Mouse (Mus musculus) kidney, adult 18-20 months (tissue): ENCODE measurements around the gene Cryz.
"Not testable (repeated sequence)": the region's sequence is repeated elsewhere in the genome, so short reads cannot be mapped to it uniquely, and the experiment has no call there.

Experiments
- DNase-seq: peaks from one replicate; pipeline ENCODE4 v3.0.0; 2021

The Cryz gene

GRCm38 (mm10) chr3:154614771-154615170, 18.3 kb downstream of the Cryz start:
- DNase-seq, result no peak

GRCm38 (mm10) chr3:154615304-154615703, 18.8 kb downstream of the Cryz start:
- no peak for DNase-seq

DNA sequence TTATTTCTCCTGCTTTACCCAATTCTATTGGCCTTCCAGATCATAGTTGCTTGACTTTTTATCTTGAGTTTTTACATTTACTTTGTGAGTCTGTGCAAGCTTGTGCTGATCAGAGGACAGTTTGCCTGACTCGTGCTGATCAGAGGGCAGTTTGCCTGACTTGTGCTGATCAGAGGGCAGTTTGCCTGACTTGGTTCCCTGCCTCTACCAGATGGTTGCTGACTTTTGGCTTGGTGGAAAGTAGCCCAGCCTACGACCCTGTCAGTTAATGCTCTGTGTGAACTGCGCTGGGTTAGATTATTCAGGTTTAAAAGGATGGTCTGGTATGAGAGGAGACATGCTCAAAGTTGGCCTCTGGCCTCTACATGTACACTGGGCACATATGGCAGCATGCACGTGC, 19.6 kb downstream of the Cryz start:
- DNase-seq, result no peak

DNA sequence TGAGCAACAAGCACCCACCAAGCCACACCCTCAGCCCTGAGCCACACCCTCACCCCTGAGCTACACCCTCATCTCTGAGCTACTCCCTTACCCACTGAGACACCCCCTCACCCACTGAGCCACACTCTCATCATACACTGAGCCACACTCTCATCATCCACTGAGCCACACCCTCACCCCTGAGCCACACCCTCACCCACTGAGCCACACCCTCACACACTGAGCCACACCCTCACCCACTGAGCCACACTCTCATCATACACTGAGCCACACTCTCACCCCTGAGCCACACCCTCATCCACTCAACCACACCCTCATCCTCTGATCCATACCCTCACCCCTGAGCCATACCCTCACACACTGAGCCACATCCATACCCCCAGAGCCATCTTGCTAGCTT, 31.8 kb downstream of the Cryz start:
- no peak for DNase-seq

- DNase-seq, result not testable (repeated sequence)
Observed at GRCm38 (mm10) chr3:154631281-154631680, 34.8 kb downstream of the Cryz start.

- no peak for DNase-seq
Observed at GRCm38 (mm10) chr3:154633091-154633490, 36.6 kb downstream of the Cryz start.

DNA sequence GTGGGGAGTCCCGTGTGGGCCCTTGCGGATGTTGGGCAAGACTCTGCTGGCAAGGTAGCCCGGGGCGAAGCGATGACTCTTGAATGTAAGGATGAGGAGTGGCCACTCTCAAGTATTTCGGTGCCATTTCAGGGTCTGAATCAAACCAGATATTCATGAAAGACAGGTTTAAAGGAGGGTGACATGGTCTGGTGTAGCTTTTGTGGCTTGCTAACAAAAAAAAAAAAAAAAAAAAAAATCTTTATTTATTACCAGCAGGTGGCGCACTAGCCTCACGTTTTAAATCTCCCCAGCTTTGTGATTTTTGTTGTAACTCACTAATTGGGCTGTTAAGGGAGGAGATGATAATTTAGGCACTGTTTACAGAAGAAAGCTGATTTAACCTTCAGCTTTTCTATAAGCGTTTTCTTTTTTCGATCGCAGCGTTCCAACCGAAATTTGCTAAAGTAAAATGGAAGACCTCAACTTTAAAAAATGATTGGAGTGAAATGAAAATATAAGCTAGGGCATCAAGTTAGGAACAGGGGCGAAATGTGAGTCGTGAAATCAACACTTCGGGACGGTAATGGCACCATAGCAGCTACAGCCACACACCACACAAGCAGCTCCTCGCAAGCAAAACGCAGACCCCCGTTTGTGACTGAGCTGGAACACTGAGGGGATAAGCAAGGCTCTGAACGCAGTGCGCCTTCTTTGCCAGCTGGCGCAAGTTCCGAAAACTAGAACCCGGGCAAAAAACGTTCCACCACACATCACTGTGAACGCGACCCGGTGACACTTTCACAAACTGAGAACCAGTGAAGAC, 50.3 kb downstream of the Cryz start:
- no peak for DNase-seq

- DNase-seq, result no peak
Observed at GRCm38 (mm10) chr3:154647443-154647780, 50.9 kb downstream of the Cryz start.

- no peak for DNase-seq
Observed at GRCm38 (mm10) chr3:154649411-154650285, 53.1 kb downstream of the Cryz start.

DNA sequence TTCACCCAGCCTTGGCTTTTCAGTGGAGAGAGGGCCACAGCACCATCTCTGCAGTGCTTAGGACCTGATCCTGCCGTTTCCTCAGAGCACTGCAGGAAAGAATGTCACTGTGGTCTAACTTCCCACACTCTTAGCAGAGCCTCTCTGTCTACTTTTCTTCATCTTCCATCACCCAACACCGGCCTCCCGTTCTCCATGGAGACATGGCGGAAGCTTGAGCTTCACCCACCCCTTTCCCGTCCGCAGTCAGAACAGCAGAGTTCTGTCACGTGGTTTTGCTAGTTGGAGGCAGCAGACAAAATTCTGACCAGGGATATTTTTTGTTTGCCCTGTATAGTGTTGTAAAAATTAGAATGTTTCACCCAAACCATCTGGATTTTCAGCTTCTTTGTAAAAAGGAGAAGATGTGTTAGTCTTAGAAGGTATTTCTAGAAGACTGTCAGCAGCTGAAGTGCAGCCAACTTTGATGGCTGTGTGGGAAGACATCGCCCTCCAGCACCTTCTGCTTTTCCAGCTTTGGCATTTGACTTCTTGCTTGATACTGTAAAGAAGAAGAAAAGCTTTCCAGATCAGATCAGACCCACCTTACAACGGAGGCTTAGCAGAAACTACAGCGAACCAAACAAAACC, 54.8 kb downstream of the Cryz start:
- DNase-seq, result no peak

DNA sequence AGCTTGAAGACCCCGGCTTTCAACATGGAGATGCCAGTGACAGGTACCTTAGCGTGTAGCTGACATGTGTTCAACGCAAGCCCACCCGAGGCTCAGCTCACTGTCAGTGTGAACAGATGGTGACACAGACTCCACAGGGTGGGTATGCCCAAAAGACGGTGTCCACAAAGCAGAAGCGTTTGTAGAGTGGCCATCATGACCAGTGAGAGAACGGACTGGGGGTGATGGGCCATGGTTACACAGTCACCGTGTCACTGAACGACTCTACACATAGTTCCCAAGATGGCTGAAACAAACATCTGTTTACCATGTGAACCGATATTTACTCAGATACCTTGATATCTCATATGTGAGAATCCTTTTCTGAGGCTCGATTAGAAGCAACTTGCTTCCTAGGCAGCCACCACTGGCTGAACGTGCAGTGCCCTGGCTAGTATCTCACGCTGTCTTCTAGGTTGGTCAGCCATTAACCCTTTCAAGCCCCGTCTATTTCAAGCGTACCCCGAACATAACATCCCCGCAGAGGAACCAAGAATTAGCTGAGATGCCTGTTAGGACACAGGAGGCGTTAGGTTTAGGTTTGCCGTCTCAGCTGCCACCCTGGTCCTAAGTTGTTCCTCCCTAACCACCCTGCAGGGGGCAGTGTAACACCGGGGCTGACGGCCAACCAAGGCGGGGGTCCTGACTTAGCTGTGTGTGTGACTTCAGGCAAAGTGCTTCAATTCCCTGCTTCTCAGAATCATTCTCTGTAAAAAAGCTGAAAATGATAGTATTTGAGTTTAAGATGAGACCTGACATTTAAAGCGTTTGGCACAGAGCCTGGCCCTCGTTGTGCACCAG, 56.3 kb downstream of the Cryz start:
- peak; percentile 56 for DNase-seq

DNA sequence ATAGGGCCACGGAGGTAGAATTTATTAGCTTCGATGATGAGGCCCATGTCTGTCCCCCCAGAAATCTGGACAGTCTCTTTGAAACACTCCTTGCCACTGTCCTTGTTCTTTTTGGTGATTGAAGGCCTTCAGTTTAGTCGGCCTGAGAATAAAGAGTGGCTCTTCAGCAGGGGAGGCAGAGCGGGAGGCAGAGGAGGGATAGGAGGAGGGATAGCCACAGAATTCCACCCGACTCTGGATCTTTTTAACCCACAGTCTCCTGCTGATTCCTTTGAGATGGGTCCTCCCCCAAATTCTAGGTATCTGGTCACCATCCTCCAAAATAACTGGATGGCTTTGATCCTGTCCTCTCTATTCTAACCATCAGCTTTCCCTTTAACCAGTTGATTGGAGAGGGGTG, 56.9 kb downstream of the Cryz start:
- no peak for DNase-seq

DNA sequence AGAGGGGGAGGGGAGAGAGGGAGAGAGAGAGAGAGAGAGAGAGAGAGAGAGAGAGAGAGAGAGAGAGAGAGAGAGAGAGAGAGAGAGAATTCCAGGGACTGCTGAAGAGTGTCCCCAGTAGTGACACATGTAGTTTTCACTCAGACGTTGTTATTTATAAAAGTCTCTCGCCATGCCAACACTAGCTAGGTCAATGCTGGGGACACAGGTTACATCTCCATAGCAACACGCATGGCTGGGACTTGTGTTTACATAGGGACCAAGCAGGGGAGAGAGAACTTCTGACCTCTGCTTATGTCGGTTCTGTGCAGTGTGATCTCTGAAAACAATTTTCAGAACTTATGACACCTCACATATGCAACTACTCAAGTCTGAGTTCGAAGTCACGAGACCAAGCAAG, 57.8 kb downstream of the Cryz start:
- DNase-seq, result no peak

- DNase-seq, result no peak
Observed at GRCm38 (mm10) chr3:154654901-154655300, 58.4 kb downstream of the Cryz start.

GRCm38 (mm10) chr3:154655711-154656110, 59.2 kb downstream of the Cryz start:
- DNase-seq, result no peak

- DNase-seq, result no peak
Observed at GRCm38 (mm10) chr3:154663545-154663944, 67.0 kb downstream of the Cryz start, which contains the start of gene Erich3. Gene Erich3 (plus strand): TSS chr3:154663859.

- peak; percentile 30 for DNase-seq
Observed at GRCm38 (mm10) chr3:154663976-154664581, 67.6 kb downstream of the Cryz start.

GRCm38 (mm10) chr3:154664636-154665035, 68.1 kb downstream of the Cryz start:
- DNase-seq, result no peak

GRCm38 (mm10) chr3:154668485-154668884, 72.0 kb downstream of the Cryz start:
- no peak for DNase-seq

DNA sequence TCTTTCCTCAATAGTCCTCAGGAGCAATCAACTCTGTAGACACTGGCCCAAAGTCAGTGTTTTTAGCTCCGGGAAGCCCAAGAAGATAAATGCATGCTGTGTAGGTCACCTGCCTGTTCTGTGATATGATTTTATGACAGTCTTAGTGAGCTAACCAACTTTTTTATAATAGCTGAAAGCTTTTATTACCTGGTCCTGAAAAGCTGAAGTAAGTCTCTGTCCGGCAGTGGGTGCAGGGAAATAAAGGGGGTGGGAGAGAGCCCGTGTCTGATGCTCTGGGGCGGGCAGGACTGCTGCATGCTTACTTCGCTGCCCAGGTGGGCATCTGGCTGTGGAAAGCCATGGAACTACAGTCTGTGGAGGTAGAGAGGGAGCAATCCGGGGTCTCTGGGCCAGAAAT, 74.1 kb downstream of the Cryz start:
- no peak for DNase-seq

GRCm38 (mm10) chr3:154671013-154671412, 74.5 kb downstream of the Cryz start:
- no peak for DNase-seq
